Mouse (Mus musculus): ENCODE data around the gene Wdr25. TPM values are rescaled to one million over a fixed set of nuclear protein-coding genes. Genes with fewer than 3 reads are reported as not detected.
"Not testable (repeated sequence)": the region's sequence is repeated elsewhere in the genome, so short reads cannot be mapped to it uniquely, and the experiment has no call there.

Gene Wdr25
- polyA plus RNA-seq (2014; fragmentation: Nextera tagmentation; extraction: Ambion mirVana): 5.0 TPM in 2 replicates

DNA sequence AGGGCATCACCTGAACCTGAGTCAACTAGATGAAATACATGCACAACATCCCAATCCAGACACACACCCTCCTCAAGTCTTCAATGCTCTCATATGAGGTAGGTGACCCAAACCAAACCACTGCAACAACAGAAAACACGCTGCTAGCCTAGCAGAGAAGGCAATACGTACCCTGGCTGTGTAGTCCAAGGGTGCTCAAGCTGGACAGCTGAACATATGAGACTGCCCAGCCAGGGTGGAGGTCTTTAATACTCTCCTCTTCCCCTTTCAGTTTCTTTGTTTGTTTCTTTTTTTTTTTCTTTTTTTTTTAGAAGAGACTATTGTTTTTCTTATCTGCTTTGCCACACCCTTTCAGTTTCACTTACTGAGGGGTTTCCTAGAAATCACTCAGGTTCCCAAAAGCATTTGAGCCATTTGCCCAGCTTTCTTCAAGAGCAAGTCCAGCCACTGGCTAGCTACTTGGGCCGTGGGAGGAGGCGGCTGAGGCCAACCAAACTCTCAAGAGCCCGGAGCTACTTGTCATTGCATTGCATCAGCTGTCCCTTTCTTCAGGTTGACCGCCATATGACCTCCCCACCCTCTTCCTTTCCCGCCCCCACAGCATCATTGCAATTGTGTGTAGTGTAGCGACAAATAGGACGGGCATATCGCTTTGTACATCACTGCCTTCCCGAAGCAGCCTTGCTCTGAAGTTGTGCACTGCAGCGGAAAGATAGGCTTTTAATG lies at the start of gene Wdr25:
Gene Wdr25 (plus strand): TSS at position 643 of the 726 bp plus-strand sequence.
- Histone ChIP-seq H3K4me3 (ENCODE audit: control insufficient read depth in 1 of 2, insufficient read depth in 1 of 2, low read depth in 1 of 2, low read length in 2 of 2) (peak within 1 kb of the TSS; percentile 75 to 85), H3K9ac (ENCODE audit: low read length) (peak within 1 kb of the TSS; percentile 87), H3K4me1 (ENCODE audit: control insufficient read depth in 2 of 2, insufficient read depth in 2 of 2, low read length in 2 of 2) (peaks cover 7 to 14% of the 10 kb centered on the region in 2 experiments), H3K27me3 (ENCODE audit: control insufficient read depth, insufficient read depth, low read length) (no peaks in the 10 kb centered on the region), H3K4me2 (ENCODE audit: low read length) (peak within 1 kb of the TSS; percentile 90), H3K27ac (replicated peaks in 1 of 2; ENCODE audit: control insufficient read depth in 1 of 2, insufficient read depth in 1 of 2, low read depth in 2 of 2, low read length in 2 of 2) (peak within 1 kb of the TSS; percentile 3 to 39; a peak in 3 of 4 replicates), H3K36me3 (ENCODE audit: control insufficient read depth, insufficient read depth, low read length) (peaks cover 7% of the 10 kb centered on the region), H3K9me3 (ENCODE audit: control insufficient read depth, low read length) (no peaks in the 10 kb centered on the region)
- 14% methylated on average over 12 of the region's 12 CpGs for WGBS
- ATAC-seq (ENCODE audit: insufficient number of reproducible peaks, insufficient read depth, low FRiP score, low read depth): no peak

DNA sequence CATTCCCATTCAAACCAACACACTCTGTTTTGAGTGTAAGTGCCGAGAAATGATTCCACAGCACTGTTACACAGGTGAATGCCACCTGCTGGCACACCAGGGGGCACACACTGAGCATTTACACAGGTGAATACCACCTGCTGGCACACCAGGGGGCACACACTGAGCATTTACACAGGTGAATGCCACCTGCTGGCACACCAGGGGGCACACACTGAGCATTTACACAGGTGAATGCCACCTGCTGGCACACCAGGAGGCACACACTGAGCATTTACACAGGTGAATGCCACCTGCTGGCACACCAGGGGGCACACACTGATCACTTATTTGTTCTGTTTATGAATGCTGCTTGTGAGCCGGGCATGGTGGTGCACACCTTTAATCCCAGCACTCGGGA lies 45.4 kb upstream of the Wdr25 start:
- not testable (repeated sequence) for H3K27ac ChIP-seq (replicated peaks in 1 of 2; ENCODE audit: control insufficient read depth in 1 of 2, insufficient read depth in 1 of 2, low read depth in 2 of 2, low read length in 2 of 2); H3K27me3 ChIP-seq (ENCODE audit: control insufficient read depth, insufficient read depth, low read length); H3K9ac ChIP-seq (ENCODE audit: low read length); H3K4me2 ChIP-seq (ENCODE audit: low read length); H3K9me3 ChIP-seq (ENCODE audit: control insufficient read depth, low read length); H3K4me3 ChIP-seq (ENCODE audit: control insufficient read depth in 1 of 2, insufficient read depth in 1 of 2, low read depth in 1 of 2, low read length in 2 of 2); H3K4me1 ChIP-seq (ENCODE audit: control insufficient read depth in 2 of 2, insufficient read depth in 2 of 2, low read length in 2 of 2); ATAC-seq (ENCODE audit: insufficient number of reproducible peaks, insufficient read depth, low FRiP score, low read depth)
- WGBS: 95% methylated on average over 3 of the region's 3 CpGs
- peaks cover 21% of the 10 kb centered on the region for H3K36me3 ChIP-seq (ENCODE audit: control insufficient read depth, insufficient read depth, low read length)

DNA sequence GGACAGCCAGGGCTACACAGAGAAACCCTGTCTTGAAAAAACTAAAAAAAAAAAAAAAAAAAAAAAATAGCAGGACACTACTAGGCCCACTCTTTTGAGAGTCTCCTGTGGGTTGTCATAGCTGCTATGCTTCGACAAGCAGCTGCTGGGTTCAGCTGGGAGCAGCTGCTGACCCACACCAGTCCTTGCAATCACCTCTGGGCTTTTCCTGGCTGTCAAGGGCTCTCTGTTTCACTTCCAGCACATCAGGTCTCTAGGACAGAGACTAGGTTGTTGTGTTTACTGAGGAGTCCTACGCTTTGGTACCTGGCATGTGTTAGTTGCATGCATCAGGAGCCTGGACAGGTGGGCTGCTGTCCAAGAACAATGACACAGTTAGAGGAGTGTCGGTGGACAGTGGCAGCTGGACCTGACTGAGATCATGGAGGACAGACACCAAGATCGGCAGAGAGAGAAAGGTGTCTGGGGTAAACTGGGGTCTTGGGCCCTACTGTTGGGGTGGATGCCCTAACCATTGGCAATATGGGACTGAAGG lies 43.9 kb upstream of the Wdr25 start:
- ATAC-seq (ENCODE audit: insufficient number of reproducible peaks, insufficient read depth, low FRiP score, low read depth): no peak
- no peak overlapping the region for H3K9ac ChIP-seq (ENCODE audit: low read length)
- H3K4me2 ChIP-seq (ENCODE audit: low read length): no peak overlapping the region
- no peak overlapping the region for H3K27ac ChIP-seq (replicated peaks in 1 of 2; ENCODE audit: control insufficient read depth in 1 of 2, insufficient read depth in 1 of 2, low read depth in 2 of 2, low read length in 2 of 2)
- H3K4me1 ChIP-seq (ENCODE audit: control insufficient read depth in 2 of 2, insufficient read depth in 2 of 2, low read length in 2 of 2): peaks cover 0 to 3% of the 10 kb centered on the region in 2 experiments; a peak in 1 of 4 replicates
- H3K9me3 ChIP-seq (ENCODE audit: control insufficient read depth, low read length): no peaks in the 10 kb centered on the region
- H3K27me3 ChIP-seq (ENCODE audit: control insufficient read depth, insufficient read depth, low read length): no peaks in the 10 kb centered on the region
- peaks cover 8% of the 10 kb centered on the region; the same call in 1 of the 2 replicates for H3K36me3 ChIP-seq (ENCODE audit: control insufficient read depth, insufficient read depth, low read length)
- WGBS: 78% methylated on average over 4 of the region's 4 CpGs
- no peak overlapping the region for H3K4me3 ChIP-seq (ENCODE audit: control insufficient read depth in 1 of 2, insufficient read depth in 1 of 2, low read depth in 1 of 2, low read length in 2 of 2)

DNA sequence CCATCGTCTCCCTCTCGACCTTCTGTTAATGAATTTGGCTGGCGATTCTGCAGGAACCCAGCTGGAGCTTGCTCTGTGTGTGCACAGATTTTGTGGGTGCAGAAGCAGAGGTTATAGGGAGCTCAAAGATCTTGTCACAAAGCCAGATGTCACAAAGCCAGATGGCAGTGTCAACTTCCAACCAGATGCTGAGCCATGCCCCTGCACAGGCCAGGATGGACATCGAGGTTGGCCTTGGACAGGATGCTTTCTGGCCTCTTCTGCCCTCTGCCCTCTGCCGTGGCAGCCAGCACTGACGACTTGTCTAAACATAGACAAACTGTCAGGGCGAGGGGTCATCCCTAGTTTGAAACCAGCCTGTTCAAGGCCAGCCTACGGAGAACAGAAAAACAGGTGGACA lies 43.3 kb upstream of the Wdr25 start:
- Histone ChIP-seq H3K27ac (replicated peaks in 1 of 2; ENCODE audit: control insufficient read depth in 1 of 2, insufficient read depth in 1 of 2, low read depth in 2 of 2, low read length in 2 of 2) (no peak overlapping the region), H3K4me1 (ENCODE audit: control insufficient read depth in 2 of 2, insufficient read depth in 2 of 2, low read length in 2 of 2) (peaks cover 0 to 3% of the 10 kb centered on the region in 2 experiments; a peak in 1 of 4 replicates), H3K9me3 (ENCODE audit: control insufficient read depth, low read length) (no peaks in the 10 kb centered on the region), H3K27me3 (ENCODE audit: control insufficient read depth, insufficient read depth, low read length) (no peaks in the 10 kb centered on the region), H3K36me3 (ENCODE audit: control insufficient read depth, insufficient read depth, low read length) (peaks cover 3% of the 10 kb centered on the region; the same call in 1 of the 2 replicates), H3K4me2 (ENCODE audit: low read length) (no peak overlapping the region), H3K9ac (ENCODE audit: low read length) (no peak overlapping the region), H3K4me3 (ENCODE audit: control insufficient read depth in 1 of 2, insufficient read depth in 1 of 2, low read depth in 1 of 2, low read length in 2 of 2) (no peak overlapping the region)
- ATAC-seq (ENCODE audit: insufficient number of reproducible peaks, insufficient read depth, low FRiP score, low read depth): no peak
- 66% methylated on average over 8 of the region's 8 CpGs for WGBS

DNA sequence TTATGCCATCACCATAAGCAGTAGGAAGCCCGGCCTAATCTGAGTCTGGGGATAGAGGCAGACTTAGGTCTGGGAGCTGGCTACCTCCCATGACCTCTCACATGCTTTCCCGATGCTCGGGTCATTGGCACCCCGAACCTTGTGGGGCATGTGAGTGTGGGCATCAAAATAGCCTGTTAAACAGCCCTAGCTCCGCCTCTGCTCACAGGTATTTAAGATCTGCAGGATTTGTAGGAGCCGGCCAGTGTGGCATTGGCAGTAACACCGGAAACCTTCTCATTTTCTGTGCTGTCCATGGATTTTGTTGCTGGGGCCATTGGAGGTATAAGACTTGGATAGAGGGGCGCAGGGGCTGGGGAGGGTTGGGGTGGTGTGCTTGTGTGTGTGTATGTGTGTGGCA lies 42.5 kb upstream of the Wdr25 start:
- Histone ChIP-seq H3K4me3 (ENCODE audit: control insufficient read depth in 1 of 2, insufficient read depth in 1 of 2, low read depth in 1 of 2, low read length in 2 of 2) (no peak overlapping the region), H3K27me3 (ENCODE audit: control insufficient read depth, insufficient read depth, low read length) (no peaks in the 10 kb centered on the region), H3K4me2 (ENCODE audit: low read length) (no peak overlapping the region), H3K9ac (ENCODE audit: low read length) (no peak overlapping the region), H3K36me3 (ENCODE audit: control insufficient read depth, insufficient read depth, low read length) (no peaks in the 10 kb centered on the region), H3K4me1 (ENCODE audit: control insufficient read depth in 2 of 2, insufficient read depth in 2 of 2, low read length in 2 of 2) (peaks cover 0 to 3% of the 10 kb centered on the region in 2 experiments; a peak in 1 of 4 replicates), H3K9me3 (ENCODE audit: control insufficient read depth, low read length) (no peaks in the 10 kb centered on the region), H3K27ac (replicated peaks in 1 of 2; ENCODE audit: control insufficient read depth in 1 of 2, insufficient read depth in 1 of 2, low read depth in 2 of 2, low read length in 2 of 2) (no peak overlapping the region)
- no peak for ATAC-seq (ENCODE audit: insufficient number of reproducible peaks, insufficient read depth, low FRiP score, low read depth)
- 81% methylated on average over 8 of the region's 8 CpGs for WGBS

DNA sequence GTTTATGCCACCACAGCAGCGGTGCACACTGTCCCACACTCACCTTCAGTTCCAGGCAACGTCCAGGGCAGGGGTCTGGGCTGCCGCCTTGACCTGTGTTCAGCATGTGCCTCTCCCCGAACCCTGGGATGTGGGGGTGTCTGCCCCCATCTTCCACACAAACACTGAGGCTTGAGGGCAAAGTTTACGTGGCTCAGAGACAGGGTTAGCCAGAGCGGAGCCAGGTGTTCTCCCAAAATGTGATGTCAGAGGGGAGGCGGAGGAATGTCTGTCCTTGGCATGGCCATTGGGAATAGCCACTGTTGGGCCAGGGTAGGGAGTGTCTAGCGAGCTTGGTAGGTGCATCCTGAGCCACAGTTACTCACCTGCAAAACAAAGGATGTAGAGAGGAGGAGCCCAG lies 40.6 kb upstream of the Wdr25 start:
- Histone ChIP-seq H3K4me2 (ENCODE audit: low read length) (no peak overlapping the region), H3K36me3 (ENCODE audit: control insufficient read depth, insufficient read depth, low read length) (no peaks in the 10 kb centered on the region), H3K9ac (ENCODE audit: low read length) (no peak overlapping the region), H3K9me3 (ENCODE audit: control insufficient read depth, low read length) (no peaks in the 10 kb centered on the region), H3K27me3 (ENCODE audit: control insufficient read depth, insufficient read depth, low read length) (no peaks in the 10 kb centered on the region), H3K4me1 (ENCODE audit: control insufficient read depth in 2 of 2, insufficient read depth in 2 of 2, low read length in 2 of 2) (peaks cover 0 to 3% of the 10 kb centered on the region in 2 experiments; a peak in 1 of 4 replicates), H3K4me3 (ENCODE audit: control insufficient read depth in 1 of 2, insufficient read depth in 1 of 2, low read depth in 1 of 2, low read length in 2 of 2) (no peak overlapping the region), H3K27ac (replicated peaks in 1 of 2; ENCODE audit: control insufficient read depth in 1 of 2, insufficient read depth in 1 of 2, low read depth in 2 of 2, low read length in 2 of 2) (no peak overlapping the region)
- WGBS: 87% methylated on average over 8 of the region's 8 CpGs
- no peak for ATAC-seq (ENCODE audit: insufficient number of reproducible peaks, insufficient read depth, low FRiP score, low read depth)

DNA sequence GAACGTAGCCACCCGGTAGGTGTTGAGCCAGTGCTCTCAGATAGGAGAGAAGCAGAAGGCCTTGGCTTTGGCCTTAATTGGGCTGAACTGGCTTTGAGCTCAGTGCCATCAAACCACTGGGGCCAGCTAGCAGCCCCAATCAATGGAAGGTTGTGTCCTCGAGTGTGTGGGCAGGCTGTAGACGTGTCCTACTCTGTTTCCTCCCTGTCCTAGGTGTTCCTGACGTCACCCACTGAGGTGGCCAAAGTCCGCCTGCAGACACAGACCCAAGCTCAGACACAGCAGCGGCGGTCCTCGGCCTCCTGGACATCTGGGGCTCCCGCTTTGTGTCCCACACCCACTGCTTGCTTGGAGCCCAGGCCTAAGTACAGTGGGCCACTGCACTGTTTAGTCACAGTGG lies 38.4 kb upstream of the Wdr25 start:
- 78% methylated on average over 10 of the region's 10 CpGs for WGBS
- no peak overlapping the region for H3K27ac ChIP-seq (replicated peaks in 1 of 2; ENCODE audit: control insufficient read depth in 1 of 2, insufficient read depth in 1 of 2, low read depth in 2 of 2, low read length in 2 of 2)
- no peak overlapping the region for H3K4me3 ChIP-seq (ENCODE audit: control insufficient read depth in 1 of 2, insufficient read depth in 1 of 2, low read depth in 1 of 2, low read length in 2 of 2)
- H3K27me3 ChIP-seq (ENCODE audit: control insufficient read depth, insufficient read depth, low read length): no peaks in the 10 kb centered on the region
- no peaks in the 10 kb centered on the region for H3K9me3 ChIP-seq (ENCODE audit: control insufficient read depth, low read length)
- peaks cover 0 to 3% of the 10 kb centered on the region in 2 experiments; a peak in 1 of 4 replicates for H3K4me1 ChIP-seq (ENCODE audit: control insufficient read depth in 2 of 2, insufficient read depth in 2 of 2, low read length in 2 of 2)
- H3K4me2 ChIP-seq (ENCODE audit: low read length): no peak overlapping the region
- peaks cover 8% of the 10 kb centered on the region for H3K36me3 ChIP-seq (ENCODE audit: control insufficient read depth, insufficient read depth, low read length)
- no peak overlapping the region for H3K9ac ChIP-seq (ENCODE audit: low read length)
- no peak for ATAC-seq (ENCODE audit: insufficient number of reproducible peaks, insufficient read depth, low FRiP score, low read depth)
